Mouse (Mus musculus): ENCODE results near the gene Tex21.

The Tex21 gene

GRCm38 (mm10) chr12:76196709-76197054 lies 49.9 kb downstream of the Tex21 start:
- in situ Hi-C loops (cut with MboI, MseI), result loop anchor here in 1 of 2 experiments (5.0 kb wide), 1 partner anchor 409 kb away; no protein-coding TSS in a partner anchor

GRCm38 (mm10) chr12:76195912-76196708 lies 50.4 kb downstream of the Tex21 start:
- in situ Hi-C loops (cut with MboI, MseI), result loop anchor here in 1 of 2 experiments (5.0 kb wide), 1 partner anchor 409 kb away; no protein-coding TSS in a partner anchor

- in situ Hi-C loops (cut with MboI, MseI), result loop anchor here in 1 of 2 experiments (5.0 kb wide), 1 partner anchor 407 kb away; no protein-coding TSS in a partner anchor
These were observed 52.0 kb downstream of the Tex21 start for GRCm38 (mm10) chr12:76194526-76194925.

GRCm38 (mm10) chr12:76190940-76191339 lies 55.6 kb downstream of the Tex21 start:
- in situ Hi-C loops (cut with MboI, MseI), result loop anchor here in 1 of 2 experiments (5.0 kb wide), 1 partner anchor 404 kb away; no protein-coding TSS in a partner anchor

GRCm38 (mm10) chr12:76187849-76188248 lies 58.7 kb downstream of the Tex21 start:
- in situ Hi-C loops (cut with MboI, MseI), result loop anchor here in 1 of 2 experiments (5.0 kb wide), 1 partner anchor 171 kb away; no protein-coding TSS in a partner anchor

GRCm38 (mm10) chr12:76186473-76186872 lies 60.1 kb downstream of the Tex21 start:
- in situ Hi-C loops (cut with MboI, MseI), result loop anchor here in 1 of 2 experiments (5.0 kb wide), 1 partner anchor 169 kb away; no protein-coding TSS in a partner anchor

- in situ Hi-C loops (cut with MboI, MseI), result loop anchor here in 1 of 2 experiments (5.0 kb wide), 1 partner anchor 168 kb away; no protein-coding TSS in a partner anchor
These were observed 61.3 kb downstream of the Tex21 start for GRCm38 (mm10) chr12:76185167-76185816.

- in situ Hi-C loops (cut with MboI, MseI), result no loop called here
These were observed 62.3 kb downstream of the Tex21 start for GRCm38 (mm10) chr12:76184271-76184670.

GRCm38 (mm10) chr12:76182831-76183230 lies 63.7 kb downstream of the Tex21 start:
- in situ Hi-C loops (cut with MboI, MseI), result no loop called here

- in situ Hi-C loops (cut with MboI, MseI), result no loop called here
These were observed 65.1 kb downstream of the Tex21 start for GRCm38 (mm10) chr12:76181471-76181870.

GRCm38 (mm10) chr12:76180442-76180841 lies 66.1 kb downstream of the Tex21 start:
- in situ Hi-C loops (cut with MboI, MseI), result no loop called here

GRCm38 (mm10) chr12:76179527-76179926 lies 67.0 kb downstream of the Tex21 start:
- in situ Hi-C loops (cut with MboI, MseI), result loop anchor here in 1 of 2 experiments (10.0 kb wide), 1 partner anchor 385 kb away; no protein-coding TSS in a partner anchor

GRCm38 (mm10) chr12:76179051-76179450 lies 67.5 kb downstream of the Tex21 start:
- in situ Hi-C loops (cut with MboI, MseI), result loop anchor here in 1 of 2 experiments (10.0 kb wide), 1 partner anchor 384 kb away; no protein-coding TSS in a partner anchor

GRCm38 (mm10) chr12:76177864-76178518 lies 68.6 kb downstream of the Tex21 start:
- in situ Hi-C loops (cut with MboI, MseI), result loop anchor here in 1 of 2 experiments (10.0 kb wide), 1 partner anchor 383 kb away; no protein-coding TSS in a partner anchor

- in situ Hi-C loops (cut with MboI, MseI), result loop anchor here in 1 of 2 experiments (10.0 kb wide), 1 partner anchor 382 kb away; no protein-coding TSS in a partner anchor
These were observed 69.3 kb downstream of the Tex21 start, which contains the start of gene Esr2 for GRCm38 (mm10) chr12:76177000-76177863. TSS of gene Esr2 (minus strand) at chr12:76177259.

GRCm38 (mm10) chr12:76165641-76166040 lies 80.9 kb downstream of the Tex21 start:
- in situ Hi-C loops (cut with MboI, MseI), result loop anchor here in 1 of 2 experiments (25.0 kb wide), 1 partner anchor 1878 kb away; no protein-coding TSS in a partner anchor

- in situ Hi-C loops (cut with MboI, MseI), result loop anchor here in 1 of 2 experiments (25.0 kb wide), 1 partner anchor 1865 kb away; no protein-coding TSS in a partner anchor
These were observed 94.2 kb downstream of the Tex21 start for GRCm38 (mm10) chr12:76152389-76152788.

Measured in T-helper 17 cell (primary cell).